Mouse (Mus musculus) bone marrow, adult 2 months (tissue): ENCODE results near the gene Celf6. TPM values are rescaled to one million over a fixed set of nuclear protein-coding genes. Genes with fewer than 3 reads are reported as not detected.
A peak's percentile ranks its signal among the peaks of the same experiment; 100 is the strongest.

ENCODE experiments used
- H3K27ac ChIP-seq: fragments of 200-500 bp; 2 replicates; pipeline ENCODE4 v1.5.1; 2012; ENCODE audit warnings: low read depth, mild to moderate bottlenecking, control low read depth, inconsistent platforms, low read length; ENCODE audit not compliant: control insufficient read depth, poor library complexity, insufficient read depth
- H3K4me1 ChIP-seq: fragments of 200-500 bp; 2 replicates; pipeline ENCODE4 v1.6.1; 2011; ENCODE audit warnings: low read length; ENCODE audit not compliant: control insufficient read depth, insufficient read depth
- H3K4me3 ChIP-seq: fragments of 200-500 bp; replicated peaks from 2 replicates; pipeline ENCODE3; 2011; ENCODE audit warnings: mild to moderate bottlenecking, low read depth, low read length, control low read depth; ENCODE audit not compliant: control insufficient read depth
- CTCF ChIP-seq: fragments of 200-500 bp; IDR thresholded peaks from 2 replicates; pipeline ENCODE4 v1.5.1; 2011; ENCODE audit warnings: low read length, control low read depth; ENCODE audit not compliant: control insufficient read depth, insufficient read depth
- POLR2A ChIP-seq: fragments of 200-500 bp; IDR thresholded peaks from 2 replicates; pipeline ENCODE4 v1.6.1; 2011; ENCODE audit warnings: low read depth, mild to moderate bottlenecking, control low read depth, low read length, borderline replicate concordance; ENCODE audit not compliant: control insufficient read depth
- WGBS: fragments of 180-500 bp; shearing (Covaris S2); methylation state at CpG from one replicate; pipeline ENCODE4 v1.1.7; 2018; 5-methylcytosine and 5-hydroxymethylcytosine counted together
- polyA plus RNA-seq: library from polyadenylated mRNA; stranded (reverse); fragments of >200 nt; gene quantifications from 2 replicates; pipeline ENCODE4 v1.2.4, GENCODE M21; 2011; ENCODE audit warnings: low replicate concordance; ENCODE audit not compliant: missing spikeins, insufficient read depth, insufficient read length

Gene Celf6
- polyA plus RNA-seq, 1 experiment: not detected

DNA sequence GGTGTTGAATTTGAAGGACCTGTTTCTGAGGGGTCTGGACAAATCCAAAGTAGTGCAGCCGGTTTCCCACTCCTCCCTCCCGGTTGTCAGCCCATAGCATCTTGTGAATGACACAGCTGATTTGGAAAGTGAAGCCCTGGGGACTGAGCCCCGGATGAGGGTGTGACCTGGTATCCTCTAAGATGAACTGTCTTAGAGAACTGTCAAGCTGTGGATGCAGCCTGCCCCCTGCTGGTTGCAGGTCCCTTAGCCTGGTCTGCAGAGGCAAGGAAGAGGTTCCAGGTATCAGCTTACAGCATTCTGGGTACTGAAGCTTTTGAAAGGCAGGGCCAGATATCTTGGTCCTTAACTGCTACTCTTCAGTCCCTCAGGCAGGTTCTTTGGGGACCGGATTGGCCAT, 12.1 kb upstream of the Celf6 start:
- peak; percentile 98 for TF ChIP-seq CTCF
- no peak for TF ChIP-seq POLR2A
- no peak overlapping the region for H3K4me3 ChIP-seq
- no peak overlapping the region for H3K27ac ChIP-seq
- WGBS: 16% methylated on average over 4 of the region's 4 CpGs
- no peaks in the 10 kb centered on the region for H3K4me1 ChIP-seq

GRCm38 (mm10) chr9:59567111-59567510, 10.6 kb upstream of the Celf6 start:
- H3K4me1 ChIP-seq: no peaks in the 10 kb centered on the region

GRCm38 (mm10) chr9:59571852-59572251, 5.9 kb upstream of the Celf6 start:
- WGBS: 60% methylated on average over 2 of the region's 2 CpGs
- TF ChIP-seq POLR2A (no peak), CTCF (no peak)
- Histone ChIP-seq H3K4me1 (no peaks in the 10 kb centered on the region), H3K27ac (no peak overlapping the region), H3K4me3 (no peak overlapping the region)

More at GRCm38 (mm10) chr9:59567111-59567510, 10.6 kb upstream of the Celf6 start:
- Histone ChIP-seq H3K4me3 (no peak overlapping the region), H3K27ac (no peak overlapping the region)
- WGBS: 7% methylated on average over 6 of the region's 6 CpGs
- no peak for TF ChIP-seq POLR2A
- peak; percentile 84 for TF ChIP-seq CTCF

GRCm38 (mm10) chr9:59577401-59577800, 316 bp upstream of the Celf6 start:
- WGBS: 16% methylated on average over 13 of the region's 13 CpGs
- H3K4me3 ChIP-seq: no peak overlapping the region
- peaks cover 2% of the 10 kb centered on the region for H3K4me1 ChIP-seq
- no peak overlapping the region for H3K27ac ChIP-seq
- TF ChIP-seq CTCF: no peak
- TF ChIP-seq POLR2A: no peak

GRCm38 (mm10) chr9:59578505-59578867, 769 bp downstream of the Celf6 start:
- no peak for TF ChIP-seq POLR2A
- no peak for TF ChIP-seq CTCF
- H3K4me3 ChIP-seq: no peak overlapping the region

GRCm38 (mm10) chr9:59584871-59585308, 7.2 kb downstream of the Celf6 start:
- TF ChIP-seq CTCF (peak; percentile 66), POLR2A (no peak)
- Histone ChIP-seq H3K27ac (no peak overlapping the region), H3K4me1 (no peaks in the 10 kb centered on the region), H3K4me3 (no peak overlapping the region)
- WGBS: 6% methylated on average over 13 of the region's 13 CpGs

More at GRCm38 (mm10) chr9:59578505-59578867, 769 bp downstream of the Celf6 start:
- 2% methylated on average over 20 of the region's 20 CpGs for WGBS
- no peak overlapping the region for H3K27ac ChIP-seq
- peaks cover 2% of the 10 kb centered on the region for H3K4me1 ChIP-seq

DNA sequence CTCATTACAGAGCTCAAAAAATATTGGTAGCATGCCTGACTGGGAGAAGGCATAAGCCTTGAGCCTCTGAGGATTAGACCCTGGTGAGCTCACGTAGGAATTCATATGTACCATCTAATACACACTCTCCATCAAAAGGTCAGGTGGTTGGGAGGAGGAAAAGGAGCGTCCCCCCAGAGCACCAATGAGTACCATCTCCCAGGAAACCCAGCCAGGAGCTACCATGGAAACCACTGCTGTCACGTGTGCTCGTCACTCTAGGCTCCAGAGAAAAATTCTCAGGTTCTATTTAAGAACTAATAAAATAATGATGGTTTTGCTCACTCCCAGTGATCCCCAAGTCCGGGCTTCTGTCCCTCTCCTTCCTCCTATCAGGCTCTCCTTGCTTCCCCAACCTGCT, 10.5 kb downstream of the Celf6 start:
- no peaks in the 10 kb centered on the region for H3K4me1 ChIP-seq
- WGBS: 75% methylated on average over 5 of the region's 5 CpGs
- H3K4me3 ChIP-seq: no peak overlapping the region
- H3K27ac ChIP-seq: no peak overlapping the region
- TF ChIP-seq POLR2A (no peak), CTCF (no peak)

DNA sequence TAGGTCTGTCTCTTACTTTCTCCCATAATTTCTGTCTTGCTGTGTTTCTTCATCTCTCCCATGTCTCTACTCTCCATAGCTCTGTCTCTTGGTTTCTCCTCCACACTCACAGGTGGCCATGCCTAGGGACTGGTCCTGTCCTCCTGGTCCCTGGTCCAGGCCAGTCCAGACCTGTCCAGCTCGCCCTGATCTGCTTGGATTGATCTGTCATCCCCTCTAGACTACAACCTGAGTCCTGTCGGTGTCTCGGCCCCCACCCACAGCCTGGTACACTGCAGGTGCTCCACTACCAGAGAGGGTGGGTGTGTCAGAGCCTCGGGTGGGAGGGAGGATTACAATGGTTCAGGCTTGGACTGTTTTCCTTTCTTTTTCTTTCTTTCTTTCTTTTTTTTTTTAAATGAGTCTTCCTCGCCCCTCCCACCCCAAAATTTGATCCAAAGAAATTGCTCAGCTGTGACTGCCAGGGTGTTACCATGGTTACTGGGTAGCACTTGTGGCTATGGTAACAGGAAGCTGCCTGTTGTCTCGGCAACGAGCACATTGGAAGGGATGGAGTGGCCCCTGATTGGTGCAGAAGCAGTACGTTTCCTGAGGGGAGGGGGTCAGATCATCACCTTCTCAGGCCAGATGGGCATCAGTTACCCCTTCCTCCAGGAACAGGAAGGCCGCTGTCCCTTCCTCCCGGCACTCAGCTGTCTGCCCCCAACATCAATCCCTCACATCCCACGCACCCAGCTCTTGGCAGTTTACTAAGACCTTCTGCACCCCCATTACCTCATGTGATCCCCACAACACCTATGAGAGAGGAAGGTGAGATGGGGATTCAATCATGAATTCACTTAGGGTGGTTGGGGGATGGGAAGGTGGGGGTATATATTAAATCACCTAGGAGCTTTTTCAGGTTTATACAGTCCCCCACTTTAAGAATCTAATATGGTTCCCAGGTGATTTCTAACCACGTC, 11.3 kb downstream of the Celf6 start:
- WGBS: 40% methylated on average over 12 of the region's 12 CpGs
- Histone ChIP-seq H3K4me1 (no peaks in the 10 kb centered on the region), H3K4me3 (no peak overlapping the region), H3K27ac (no peak overlapping the region; the same call in 1 of the 2 replicates)
- TF ChIP-seq POLR2A (no peak), CTCF (no peak)
